Mouse (Mus musculus) liver, adult 2 months (tissue): Measurements from ENCODE around the gene Itch. TPM values are rescaled to one million over a fixed set of nuclear protein-coding genes. Genes with fewer than 3 reads are reported as not detected.
A peak's percentile ranks its signal among the peaks of the same experiment; 100 is the strongest.
"Not testable (repeated sequence)": the region's sequence is repeated elsewhere in the genome, so short reads cannot be mapped to it uniquely, and the experiment has no call there.

ENCODE experiments used
- DNase-seq: peaks from one replicate; pipeline ENCODE4 v3.0.0-alpha.2; 2011; ENCODE audit warnings: low read depth, low spot score; ENCODE audit errors: extremely low read depth
- H3K27ac ChIP-seq: fragments of 200-500 bp; replicated peaks from 2 replicates; pipeline ENCODE4 v1.5.1; 2012; ENCODE audit warnings: low read depth, mild to moderate bottlenecking, control low read depth, inconsistent platforms, low read length; ENCODE audit not compliant: insufficient read depth
- H3K27me3 ChIP-seq: fragments of 200-500 bp; 2 replicates; pipeline ENCODE4 v1.6.1; 2012; ENCODE audit warnings: mild to moderate bottlenecking, moderate library complexity, low read length, inconsistent platforms; ENCODE audit not compliant: control insufficient read depth, insufficient read depth
- H3K36me3 ChIP-seq: fragments of 200-500 bp; 2 replicates; pipeline ENCODE4 v1.6.1; 2012; ENCODE audit warnings: low read length, inconsistent platforms; ENCODE audit not compliant: control insufficient read depth, insufficient read depth
- H3K4me1 ChIP-seq: fragments of 200-500 bp; 2 replicates; pipeline ENCODE4 v1.6.1; 2011; ENCODE audit warnings: low read length; ENCODE audit not compliant: control insufficient read depth, insufficient read depth
- H3K4me3 ChIP-seq: fragments of 200-500 bp; 2 replicates; pipeline ENCODE4 v1.5.1; 2011; ENCODE audit warnings: low read depth, mild to moderate bottlenecking, control low read depth, low read length, moderate library complexity; ENCODE audit not compliant: insufficient read depth
- H3K79me2 ChIP-seq: fragments of 200-500 bp; 2 replicates; pipeline ENCODE4 v1.6.1; 2012; ENCODE audit warnings: inconsistent platforms, mild to moderate bottlenecking, low read length, moderate library complexity; ENCODE audit not compliant: control insufficient read depth, insufficient read depth
- H3K9ac ChIP-seq: fragments of 200-500 bp; 2 replicates; pipeline ENCODE4 v1.6.1; 2012; ENCODE audit warnings: low read depth, mild to moderate bottlenecking, control low read depth, inconsistent platforms, low read length
- CTCF ChIP-seq: fragments of 200-500 bp; IDR thresholded peaks from 2 replicates; pipeline ENCODE4 v1.5.1; 2011; ENCODE audit warnings: low read depth, low read length, control low read depth
- POLR2A ChIP-seq: fragments of 200-500 bp; IDR thresholded peaks from 2 replicates; pipeline ENCODE4 v1.6.1; 2011; ENCODE audit warnings: low read length, control low read depth; ENCODE audit not compliant: insufficient read depth; ENCODE audit errors: extremely low read depth
- WGBS: fragments of 180-500 bp; shearing (Covaris S2); methylation state at CpG from one replicate; pipeline ENCODE4 v1.1.7; 2018; 5-methylcytosine and 5-hydroxymethylcytosine counted together
- polyA plus RNA-seq: library from polyadenylated mRNA; depleted of rRNA; stranded (reverse); fragments of >200 nt; gene quantifications from 2 replicates; pipeline ENCODE4 v1.2.3, GENCODE M21; 2012
- total RNA-seq: library from RNA; depleted of rRNA; stranded (reverse); fragments of >200 nt; gene quantifications from 2 replicates; pipeline ENCODE4 v1.2.3, GENCODE M21; 2014

The Itch gene
- total and polyA plus RNA-seq, 2 experiments, result 6.1 to 61.4 TPM

GRCm38 (mm10) chr2:155101761-155102181 is 31.5 kb upstream of the Itch start:
- H3K4me3 ChIP-seq, result peak overlapping the region; percentile 46
- 9% methylated on average over 6 of the region's 6 CpGs for WGBS
- H3K79me2 ChIP-seq, result no peaks in the 10 kb centered on the region
- TF ChIP-seq POLR2A (no peak), CTCF (no peak)
- H3K27me3 ChIP-seq, result no peaks in the 10 kb centered on the region
- H3K4me1 ChIP-seq, result peaks cover 19% of the 10 kb centered on the region
- peak overlapping the region; percentile 100 for H3K27ac ChIP-seq
- H3K9ac ChIP-seq, result peak overlapping the region; percentile 89
- DNase-seq, result peak; percentile 98
- no peaks in the 10 kb centered on the region for H3K36me3 ChIP-seq

- Histone ChIP-seq H3K9ac (no peak overlapping the region), H3K4me3 (no peak overlapping the region), H3K27me3 (no peaks in the 10 kb centered on the region), H3K27ac (no peak overlapping the region; the same call in 1 of the 2 replicates), H3K36me3 (no peaks in the 10 kb centered on the region), H3K79me2 (no peaks in the 10 kb centered on the region), H3K4me1 (peaks cover 16% of the 10 kb centered on the region)
- no peak for DNase-seq
- WGBS, result 93% methylated on average over 6 of the region's 6 CpGs
- TF ChIP-seq CTCF, result no peak
- TF ChIP-seq POLR2A, result no peak
Observed at GRCm38 (mm10) chr2:155103607-155104006, 29.7 kb upstream of the Itch start.

DNA sequence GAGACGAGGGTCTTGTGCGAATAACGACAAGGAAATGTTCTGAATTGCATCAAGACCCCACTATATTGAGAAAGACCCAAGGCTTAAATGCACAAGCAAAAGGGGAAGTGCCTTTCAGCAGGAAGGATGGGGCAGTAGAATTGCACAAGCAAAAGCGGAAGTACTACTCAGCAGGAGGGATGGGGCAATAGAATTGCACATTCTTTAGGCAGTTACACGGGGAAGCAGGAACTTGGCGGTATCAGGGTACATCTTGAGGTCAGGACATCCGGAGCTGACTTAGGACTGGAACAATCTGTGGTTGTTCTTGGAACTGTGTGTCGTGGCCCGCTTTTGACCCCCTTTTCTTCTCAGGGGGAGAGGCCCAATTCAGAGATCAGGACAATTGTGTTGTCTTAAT is 26.0 kb upstream of the Itch start:
- WGBS, result 89% methylated on average over 9 of the region's 9 CpGs
- not testable (repeated sequence) for H3K79me2 ChIP-seq, H3K9ac ChIP-seq, DNase-seq, H3K36me3 ChIP-seq, H3K4me1 ChIP-seq, H3K4me3 ChIP-seq, H3K27me3 ChIP-seq, H3K27ac ChIP-seq

- no peaks in the 10 kb centered on the region for H3K79me2 ChIP-seq
- no peak overlapping the region for H3K27ac ChIP-seq
- no peak overlapping the region for H3K4me3 ChIP-seq
- no peak for TF ChIP-seq POLR2A
- no peak for TF ChIP-seq CTCF
- DNase-seq, result no peak
- H3K36me3 ChIP-seq, result no peaks in the 10 kb centered on the region
- no peaks in the 10 kb centered on the region for H3K27me3 ChIP-seq
- H3K4me1 ChIP-seq, result no peaks in the 10 kb centered on the region
- 73% methylated on average over 7 of the region's 7 CpGs for WGBS
- no peak overlapping the region for H3K9ac ChIP-seq
Observed at GRCm38 (mm10) chr2:155115216-155115830, 18.0 kb upstream of the Itch start.

DNA sequence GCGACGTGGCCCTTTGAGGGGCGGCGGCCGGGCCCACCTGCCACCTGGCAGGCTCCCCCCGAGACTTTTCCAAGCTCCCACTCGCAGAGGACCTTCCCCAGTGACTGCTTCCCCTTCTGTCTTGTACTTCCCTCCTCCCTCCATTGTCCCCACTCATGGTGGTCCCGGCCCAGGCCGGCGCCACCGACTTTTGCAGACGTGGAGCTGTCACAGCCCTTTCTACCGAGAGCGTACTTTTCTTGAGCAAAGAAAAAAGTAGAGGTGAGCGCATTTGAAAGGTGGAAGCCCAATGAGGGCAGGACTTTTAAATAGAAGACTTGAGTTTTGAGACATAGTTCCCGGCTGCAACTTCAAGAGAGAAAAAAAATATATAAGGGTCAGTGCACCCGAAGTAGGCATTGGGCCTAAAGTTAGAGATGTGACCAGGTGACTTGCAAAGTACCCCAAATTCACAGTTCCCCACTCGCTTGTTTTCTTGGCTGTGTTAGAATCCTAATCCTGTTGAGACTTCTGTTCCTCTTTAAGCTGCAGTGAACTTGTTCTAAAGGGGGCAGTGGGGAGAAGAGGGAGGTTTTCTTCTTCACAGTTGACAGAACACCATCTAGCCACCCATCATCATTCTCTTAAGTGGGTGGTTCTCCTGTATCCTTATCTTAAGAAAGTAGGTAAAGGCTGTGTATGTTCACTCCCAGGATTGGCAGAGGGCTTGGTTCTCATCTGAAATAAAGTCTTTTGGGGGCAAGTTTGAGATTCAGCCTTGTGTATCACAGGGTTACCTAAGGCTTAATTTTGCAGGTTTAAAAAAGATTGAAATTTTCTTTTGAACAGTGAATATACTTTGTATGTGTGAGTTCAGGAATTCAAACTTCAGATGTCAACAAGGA is 910 bp downstream of the Itch start:
- Histone ChIP-seq H3K36me3 (peaks cover 14% of the 10 kb centered on the region), H3K27me3 (no peaks in the 10 kb centered on the region), H3K9ac (peak overlapping the region; percentile 86), H3K79me2 (peaks cover 32% of the 10 kb centered on the region), H3K4me1 (peaks cover 15% of the 10 kb centered on the region), H3K4me3 (peak overlapping the region; percentile 83), H3K27ac (peak overlapping the region; percentile 87)
- TF ChIP-seq CTCF, result no peak
- TF ChIP-seq POLR2A, result no peak
- WGBS, result under 1% methylated on average over 18 of the region's 18 CpGs
- peak; percentile 45 for DNase-seq

- peaks cover 18% of the 10 kb centered on the region for H3K36me3 ChIP-seq
- WGBS, result 20% methylated on average over 4 of the region's 4 CpGs
- H3K27ac ChIP-seq, result peak overlapping the region; percentile 35
- H3K79me2 ChIP-seq, result peaks cover 34% of the 10 kb centered on the region
- H3K9ac ChIP-seq, result peak overlapping the region; percentile 32; the same call in 1 of the 2 replicates
- peak overlapping the region; percentile 34 for H3K4me3 ChIP-seq
- TF ChIP-seq POLR2A, result no peak
- no peak for TF ChIP-seq CTCF
- DNase-seq, result peak; percentile 75
- H3K4me1 ChIP-seq, result peaks cover 15% of the 10 kb centered on the region
- no peaks in the 10 kb centered on the region for H3K27me3 ChIP-seq
Observed at GRCm38 (mm10) chr2:155135092-155135491, 1.8 kb downstream of the Itch start.
